11 mouse cellular contexts compared by ENCODE assay signal in the genomic region with DNA sequence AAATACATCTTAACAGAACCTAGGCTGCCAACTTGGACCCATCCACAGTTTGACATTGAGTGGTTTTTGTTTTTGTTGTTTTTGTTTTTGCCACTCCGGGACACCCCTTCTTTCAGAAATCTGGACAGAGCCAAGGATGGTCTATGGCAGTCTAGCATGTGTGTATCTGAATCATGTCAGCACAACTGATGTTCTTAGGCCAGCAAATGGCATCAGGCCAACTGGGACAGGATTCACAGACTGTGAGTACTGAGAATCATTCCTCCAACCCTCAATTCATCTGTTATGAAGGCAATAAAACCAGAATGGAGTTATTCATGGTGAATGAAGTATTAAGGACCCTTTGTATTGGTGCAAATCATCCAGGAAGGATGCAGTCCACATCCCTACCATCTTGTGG.
DNase-seq lines count a peak whose midpoint lies in the region.
"Had no signal": no experiment of that assay in that cellular context is flagged by ENCODE, and none has a peak within 500 bp of the region (broad histone marks: within the 10 kb centered on the region; RNA-seq: fewer than 3 reads in every experiment).

No protein-coding gene starts in this region.

- DNase-seq in cerebellum, postnatal 36 days, result peak; percentile 3 to 7
- DNase-seq in cerebellum, adult 9-11 months, result no peak
- DNase-seq in layer of hippocampus, postnatal 10 days (ENCODE audit: low spot score in 2 of 2), result peak; percentile 21 to 33
- no peak for DNase-seq in layer of hippocampus, adult 9-10 months (ENCODE audit: low spot score)
- DNase-seq in right cerebral cortex, postnatal 14 days, result peak; percentile 10
- no peak for DNase-seq in right cerebral cortex, postnatal 25 days
- no peak for DNase-seq in gastrocnemius, postnatal 10 days
- DNase-seq: gastrocnemius, postnatal 14 days; heart, adult 2 months; kidney, adult 8-10 months; kidney, postnatal 4 days had no signal

Comparison
In these comparisons a context has a peak if more than half of its experiments do, and no peak if none do; other contexts are left out.
1. DNase-seq: peak in cerebellum, postnatal 36 days (2 of 2), layer of hippocampus, postnatal 10 days (2 of 2) and right cerebral cortex, postnatal 14 days (single experiment); none in cerebellum, adult 9-11 months (single experiment), layer of hippocampus, adult 9-10 months (single experiment), right cerebral cortex, postnatal 25 days (single experiment) and gastrocnemius, postnatal 10 days (single experiment).